Mouse (Mus musculus) cerebellum, postnatal 14 days (tissue): Measurements from ENCODE around the gene Map3k3.
"Not testable (repeated sequence)": the region's sequence is repeated elsewhere in the genome, so short reads cannot be mapped to it uniquely, and the experiment has no call there.

Experiments
- DNase-seq, 2 experiments: peaks; one replicate each; pipeline ENCODE4 v3.0.0; 2021; ENCODE audit warnings: mixed read lengths in 2 of 2

The Map3k3 gene

DNA sequence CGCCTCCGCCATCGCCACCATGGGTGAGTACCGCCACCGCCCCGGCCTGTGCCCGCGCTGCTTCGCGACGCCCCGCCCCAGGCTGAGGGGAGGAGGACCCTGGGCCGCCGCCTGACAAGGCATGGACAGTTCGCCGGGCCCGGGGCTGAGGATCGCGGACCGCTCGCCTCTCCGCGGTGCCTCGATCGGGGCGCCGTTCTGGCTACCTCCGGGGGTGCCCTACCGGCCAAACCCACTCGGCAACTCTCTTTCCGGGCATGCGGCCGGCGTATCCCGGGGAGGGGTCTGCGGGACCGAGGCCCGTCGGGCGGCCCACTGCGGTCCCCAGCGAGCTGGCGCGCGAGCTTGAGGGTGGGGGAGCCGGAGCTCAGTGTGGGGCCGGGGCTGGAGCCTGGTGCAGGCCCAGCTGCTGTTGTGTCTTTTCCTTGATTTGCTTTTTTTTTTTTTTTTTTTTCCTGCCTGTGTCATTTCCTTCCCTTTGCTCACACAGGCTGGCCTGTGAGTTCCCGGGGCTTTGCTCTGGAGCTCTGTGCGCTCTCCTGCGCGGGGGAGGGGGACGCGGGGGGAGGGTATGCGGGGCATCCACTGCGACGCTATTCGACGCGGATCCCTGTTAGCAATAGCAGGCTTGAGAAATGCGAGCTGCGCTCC is 623 bp downstream of the Map3k3 start:
- peak; percentile 80 to 81 for DNase-seq

DNA sequence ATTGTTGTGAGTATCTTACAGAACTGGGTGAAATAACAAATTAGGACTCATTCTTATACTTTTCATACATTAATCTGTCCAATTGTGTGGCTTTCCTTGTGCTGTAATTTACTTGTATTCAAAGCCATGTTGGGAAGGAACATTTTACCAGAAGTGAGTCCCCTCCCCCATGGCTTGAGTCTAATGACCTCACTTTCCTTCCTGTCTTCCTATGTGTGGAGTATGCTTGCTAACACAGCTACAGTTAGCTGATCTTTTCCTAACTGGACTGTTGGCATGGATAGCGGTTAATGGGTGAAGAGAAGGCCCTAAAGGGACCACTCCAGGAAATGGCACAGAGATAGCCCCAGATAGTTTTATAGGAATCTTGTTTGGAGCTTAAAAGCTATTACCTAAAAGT is 13.8 kb downstream of the Map3k3 start:
- no peak for DNase-seq

DNA sequence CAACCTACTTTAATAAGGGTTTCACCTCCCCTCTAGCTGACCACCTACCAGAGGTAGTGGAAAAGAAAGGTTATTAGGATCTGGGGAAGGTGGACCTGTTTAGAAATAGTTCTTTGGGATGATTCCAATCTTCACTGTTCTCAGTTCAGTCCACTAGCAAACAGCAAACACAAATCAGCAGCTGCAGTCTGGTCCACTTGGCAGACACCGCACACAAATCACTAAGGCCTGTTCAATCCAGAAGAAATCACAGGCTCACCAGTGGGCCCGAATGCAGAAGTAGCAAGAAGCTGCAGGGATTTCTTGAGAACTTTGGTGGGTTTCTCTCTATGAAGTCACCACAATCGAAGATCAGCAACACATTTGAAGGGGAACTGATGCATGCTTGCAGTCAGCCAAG is 18.5 kb downstream of the Map3k3 start:
- DNase-seq, result no peak

DNA sequence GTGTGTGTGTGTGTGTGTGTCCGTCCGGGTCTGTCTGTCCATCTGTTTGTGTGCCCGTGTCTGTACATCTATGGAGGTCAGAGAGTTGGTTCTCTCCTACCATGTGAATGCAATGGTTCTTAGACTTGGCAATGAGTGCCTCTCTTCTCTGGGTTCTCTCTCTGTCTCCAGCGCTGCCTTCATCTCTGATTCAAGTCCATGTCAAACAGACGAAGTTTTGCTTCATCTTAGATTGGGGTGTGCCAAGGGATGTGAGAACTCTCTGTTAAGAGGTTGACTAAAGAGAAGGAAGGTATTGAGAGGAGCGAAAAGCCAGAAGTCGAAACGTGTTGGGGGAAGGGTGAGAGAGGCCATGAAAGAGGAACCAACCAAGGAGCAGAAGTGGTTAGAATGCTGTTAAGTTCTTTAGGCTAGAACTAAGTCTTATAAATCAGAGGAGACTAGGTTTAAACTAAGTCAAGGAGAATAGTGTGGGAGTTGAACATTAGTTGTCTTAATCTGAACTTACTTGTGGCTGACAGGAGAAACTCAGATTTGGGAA is 21.7 kb downstream of the Map3k3 start:
- no peak for DNase-seq

DNA sequence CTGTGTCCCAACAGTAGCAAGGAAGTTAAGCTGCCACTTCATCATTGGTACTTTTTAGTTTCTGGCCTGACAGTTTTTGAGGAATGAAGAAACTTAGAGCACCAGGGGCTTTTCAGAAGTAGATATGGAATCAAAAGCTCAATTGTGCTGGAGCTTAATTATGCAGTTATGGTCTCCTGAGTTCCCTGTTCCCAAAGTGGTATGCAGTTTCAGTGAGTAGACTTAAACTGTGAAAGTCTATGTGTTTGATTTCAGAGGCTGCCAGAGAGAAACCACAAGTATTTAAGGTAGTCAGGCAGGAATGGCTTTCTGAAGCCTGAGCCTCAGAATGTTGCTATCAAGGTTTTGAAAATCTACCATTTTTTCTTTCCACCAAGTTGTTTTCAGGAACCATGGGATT is 27.3 kb downstream of the Map3k3 start:
- no peak for DNase-seq

DNA sequence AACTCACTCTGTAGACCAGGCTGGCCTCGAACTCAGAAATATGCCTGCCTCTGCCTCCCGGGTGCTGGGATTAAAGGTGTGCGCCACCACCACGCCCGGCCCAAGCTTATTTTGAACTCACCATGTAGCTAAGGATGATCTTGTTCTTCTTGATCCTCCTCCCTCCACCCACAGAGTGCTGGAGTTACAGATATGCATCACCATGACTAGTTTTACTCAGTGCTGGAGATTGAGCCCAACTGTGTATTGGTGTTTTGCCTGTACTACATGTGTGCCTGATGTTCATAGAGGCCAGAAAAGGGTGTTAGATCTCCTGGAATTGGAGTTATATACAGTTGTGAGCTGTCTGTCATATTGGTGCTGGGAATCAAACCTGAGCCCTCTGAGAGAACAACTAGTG is 37.8 kb downstream of the Map3k3 start:
- no peak for DNase-seq

DNA sequence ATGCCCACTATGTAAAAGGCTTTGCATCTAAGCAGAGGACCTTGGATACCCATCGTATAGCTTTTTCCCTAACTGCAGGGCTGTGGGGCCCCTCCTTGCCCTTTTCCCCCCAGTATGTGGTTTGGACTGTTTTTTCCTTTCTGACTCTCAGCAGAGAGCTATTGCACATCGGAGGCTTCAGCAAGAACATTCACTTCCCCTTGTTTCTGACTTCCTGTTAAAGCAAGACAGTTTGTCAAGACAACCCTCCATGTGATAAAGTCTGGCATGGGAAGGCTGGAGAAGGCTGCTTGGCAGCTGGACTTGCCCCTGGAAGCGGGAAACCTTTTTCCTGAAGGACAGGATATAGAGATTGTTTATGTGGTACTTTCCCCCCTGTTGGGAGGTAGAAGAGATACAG is 38.3 kb downstream of the Map3k3 start:
- DNase-seq, result no peak

DNA sequence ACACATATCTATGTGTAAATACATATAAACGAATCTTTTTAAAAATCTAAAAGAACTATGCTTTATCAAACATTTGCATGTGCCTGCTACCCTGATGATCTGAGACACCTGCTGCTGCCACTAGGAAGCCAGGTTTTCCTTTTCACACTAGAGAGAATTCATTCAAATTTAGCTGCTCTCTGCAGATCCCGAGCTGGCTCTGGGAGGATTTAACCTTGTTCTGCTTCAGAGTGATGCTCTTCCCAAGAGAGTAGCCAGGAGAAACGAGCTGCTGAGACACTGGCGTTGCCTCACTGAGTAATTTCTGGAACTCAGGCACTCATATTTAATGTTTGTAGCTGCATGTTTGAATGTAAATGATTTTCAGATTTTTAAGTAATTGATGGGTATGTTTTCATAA is 40.4 kb downstream of the Map3k3 start:
- DNase-seq, result no peak

DNA sequence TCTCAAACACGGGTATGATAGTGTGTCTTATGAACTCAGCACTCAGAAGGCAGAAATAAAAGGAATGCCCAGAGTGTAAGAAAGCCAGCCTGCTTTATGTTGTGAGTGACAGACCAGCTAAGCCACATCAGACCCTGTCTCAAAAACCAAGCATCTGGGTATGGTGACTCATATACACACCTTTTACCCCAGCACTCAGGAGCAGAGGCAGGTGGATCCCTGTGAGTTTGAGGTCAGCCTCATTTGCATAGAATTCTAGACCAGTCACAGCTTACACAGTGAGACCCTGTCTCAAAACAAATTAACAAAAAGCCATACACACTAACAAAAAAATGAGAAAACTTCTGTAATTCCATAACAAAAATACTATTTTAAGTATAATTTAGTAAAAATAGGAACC is 41.4 kb downstream of the Map3k3 start:
- no peak for DNase-seq

DNA sequence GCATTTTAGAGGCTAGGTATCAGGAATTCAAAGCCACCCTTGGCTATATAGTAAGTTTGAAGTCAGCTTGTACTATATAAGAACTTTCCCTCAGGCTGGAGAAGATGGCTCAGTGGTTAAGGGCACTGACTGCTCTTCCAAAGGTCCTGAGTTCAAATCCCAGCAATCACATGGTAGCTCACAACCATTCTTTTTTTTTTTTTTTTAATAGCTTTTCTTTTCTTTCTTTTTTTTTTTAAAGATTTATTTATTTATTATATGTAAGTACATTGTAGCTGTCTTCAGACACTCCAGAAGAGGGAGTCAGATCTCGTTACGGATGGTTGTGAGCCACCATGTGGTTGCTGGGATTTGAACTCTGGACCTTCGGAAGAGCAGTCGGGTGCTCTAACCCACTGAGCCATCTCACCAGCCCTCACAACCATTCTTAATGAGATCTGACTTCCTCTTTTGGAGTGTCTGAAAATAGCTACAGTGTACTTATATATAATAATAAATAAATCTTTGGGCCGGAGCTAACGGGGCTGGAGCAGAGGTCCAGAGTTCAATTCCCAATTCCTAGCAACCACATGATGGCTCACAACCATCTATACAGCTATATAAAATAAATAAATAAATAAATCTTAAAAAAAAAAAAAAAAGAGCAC is 42.4 kb downstream of the Map3k3 start:
- DNase-seq, result not testable (repeated sequence)

DNA sequence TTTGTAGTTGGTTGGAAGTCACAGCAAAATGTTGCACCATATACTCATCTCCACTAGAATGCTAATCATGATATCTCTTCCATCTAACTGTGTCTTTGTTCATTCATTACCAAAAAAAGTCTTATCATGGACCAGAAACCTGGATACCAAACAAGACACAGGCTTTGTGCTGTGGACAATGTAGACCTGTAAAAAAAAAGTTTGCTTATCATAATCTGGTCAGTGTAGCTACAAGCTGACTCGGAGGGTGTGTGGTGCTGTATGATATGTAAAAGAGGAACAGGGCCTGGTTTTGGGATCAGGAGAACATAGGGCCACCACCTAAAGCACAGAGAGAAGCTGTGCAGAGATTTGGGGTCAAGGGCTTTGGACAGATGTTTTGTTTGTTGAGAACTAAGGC is 45.1 kb downstream of the Map3k3 start:
- DNase-seq, result no peak

DNA sequence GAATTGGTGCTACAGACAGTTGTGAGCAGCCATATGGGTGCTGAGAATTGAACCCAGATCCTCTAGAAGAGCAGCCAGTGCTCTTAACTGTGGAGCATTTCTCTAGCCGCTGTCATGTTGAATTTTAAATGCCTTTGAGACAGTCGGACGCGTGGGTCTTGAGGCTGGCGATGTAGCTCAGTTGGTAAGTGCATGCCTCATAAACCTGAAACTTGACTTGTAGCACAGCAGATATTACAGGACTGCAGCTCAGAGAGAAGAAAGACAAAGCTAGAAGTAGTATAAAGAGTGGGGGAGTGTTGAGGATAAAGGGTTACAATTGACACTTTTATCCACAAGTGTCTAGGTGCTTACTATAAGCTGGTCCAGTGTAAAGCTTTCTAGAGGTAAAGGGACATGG is 48.1 kb downstream of the Map3k3 start:
- no peak for DNase-seq

DNA sequence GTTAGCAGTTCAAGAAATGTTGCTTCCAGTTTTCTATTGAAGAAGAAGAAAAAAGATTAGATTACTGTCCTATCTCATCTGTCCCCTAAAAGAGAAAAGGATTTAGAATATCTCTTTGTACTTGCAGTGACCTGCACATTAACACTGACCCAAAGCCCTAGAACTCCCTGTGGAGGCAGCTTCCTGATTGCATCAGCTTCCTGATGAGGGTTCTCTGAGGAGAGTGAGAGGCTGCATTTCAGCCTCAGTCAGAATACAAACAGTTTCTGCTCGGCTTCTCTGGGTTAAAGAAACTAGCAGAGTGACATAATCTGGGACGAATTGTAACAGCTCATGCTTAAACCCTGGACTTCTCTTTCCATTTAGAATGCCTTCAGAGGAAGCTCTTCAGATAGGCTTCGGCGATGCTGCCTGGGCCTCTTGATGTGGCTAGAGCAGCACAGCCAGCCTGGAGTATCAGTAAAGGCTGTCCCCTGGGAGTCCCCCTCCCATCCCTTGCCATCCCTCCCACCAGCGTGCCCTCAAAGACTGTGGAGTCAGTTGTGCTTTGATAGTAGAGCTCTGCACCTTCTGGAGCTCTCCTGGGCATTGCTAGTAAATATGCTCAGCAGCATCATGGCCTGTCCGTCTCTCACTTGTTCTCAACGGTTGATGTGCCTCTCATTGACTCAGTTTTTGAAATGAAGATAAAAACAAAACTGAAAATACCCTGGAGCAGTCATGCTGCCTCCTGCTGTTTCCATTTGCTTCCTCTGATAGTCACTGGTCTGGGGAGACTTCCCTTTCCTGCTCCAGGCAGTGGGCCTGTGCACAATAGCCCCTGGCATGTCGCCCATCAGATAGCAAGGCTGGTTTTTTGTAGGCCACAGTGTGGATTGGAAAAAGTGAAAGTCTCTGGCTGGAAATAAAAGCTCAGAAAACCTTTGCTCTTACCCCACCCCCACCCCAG is 50.4 kb downstream of the Map3k3 start:
- DNase-seq, result peak; percentile 59 to 63

DNA sequence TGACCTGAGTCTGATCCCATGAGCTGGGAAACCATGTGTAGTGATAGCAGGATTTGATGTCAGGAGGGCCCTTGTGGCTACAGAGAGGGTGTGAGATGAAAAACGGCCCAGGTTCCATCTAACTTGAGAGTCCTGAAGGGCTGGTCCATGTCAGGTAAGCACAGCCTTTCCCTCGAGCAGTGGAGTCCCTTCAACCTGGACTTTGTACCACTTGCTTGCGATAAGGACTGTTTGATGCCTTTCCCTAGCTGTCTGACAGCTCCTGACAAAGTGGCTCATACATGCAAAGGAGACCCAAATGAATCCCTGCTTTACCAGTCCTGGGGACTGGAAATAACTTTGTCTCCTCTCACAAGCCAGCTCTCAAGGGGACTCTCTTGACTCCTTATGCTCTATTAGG is 66.8 kb downstream of the Map3k3 start:
- DNase-seq, result no peak

DNA sequence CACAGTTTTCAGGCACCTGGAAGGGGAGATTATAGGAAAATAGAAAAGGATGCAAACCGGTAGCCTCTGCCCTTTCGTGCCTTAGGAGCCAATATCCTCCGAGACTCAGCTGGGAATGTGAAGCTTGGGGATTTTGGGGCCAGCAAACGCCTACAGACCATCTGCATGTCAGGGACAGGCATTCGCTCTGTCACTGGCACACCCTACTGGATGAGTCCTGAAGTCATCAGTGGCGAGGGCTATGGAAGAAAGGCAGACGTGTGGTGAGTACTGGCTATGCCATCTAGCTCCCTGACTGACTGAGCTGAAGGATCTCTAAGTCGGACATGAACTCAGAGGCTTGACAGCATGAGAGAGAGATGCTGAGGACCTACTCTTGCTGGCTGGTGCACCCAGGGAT is 67.7 kb downstream of the Map3k3 start:
- DNase-seq, result no peak

DNA sequence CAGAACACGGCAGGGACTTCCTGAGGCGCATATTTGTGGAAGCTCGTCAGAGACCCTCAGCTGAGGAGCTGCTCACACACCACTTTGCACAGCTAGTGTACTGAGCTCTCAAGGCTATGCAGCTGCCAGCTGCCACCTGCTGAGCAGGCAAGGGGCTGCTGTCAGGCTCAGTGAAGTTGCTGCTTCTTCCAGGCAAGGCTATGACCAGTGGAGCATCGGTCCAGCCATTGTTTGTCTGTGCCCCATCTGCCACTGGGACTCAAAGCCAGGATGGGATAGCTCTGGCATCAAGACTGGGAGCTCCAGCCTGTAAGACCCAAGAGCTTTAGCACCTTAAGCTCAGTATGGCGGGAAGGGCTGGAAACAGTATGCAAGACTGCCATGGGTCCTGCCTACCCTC is 69.7 kb downstream of the Map3k3 start:
- peak; percentile 27 to 34 for DNase-seq

DNA sequence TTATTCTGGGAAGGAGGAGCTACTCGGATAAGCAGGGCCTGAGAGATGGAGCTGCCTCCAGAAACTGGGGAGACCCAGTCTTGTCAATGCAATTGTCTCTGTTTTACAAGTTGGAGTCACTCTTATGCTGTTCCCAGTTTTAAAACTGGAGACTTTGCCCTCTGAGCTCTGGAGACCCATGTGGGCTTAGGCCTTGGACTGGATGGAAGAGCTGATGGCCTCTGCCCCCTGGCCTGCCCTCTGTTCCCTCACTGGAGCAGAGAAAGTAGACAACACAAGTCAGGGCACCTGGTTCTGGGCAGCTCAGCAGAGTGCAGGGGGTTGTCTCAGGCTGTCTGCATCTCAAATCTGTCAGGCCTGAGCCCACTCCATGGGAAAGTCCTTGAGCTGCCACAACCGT is 70.4 kb downstream of the Map3k3 start:
- no peak for DNase-seq

DNA sequence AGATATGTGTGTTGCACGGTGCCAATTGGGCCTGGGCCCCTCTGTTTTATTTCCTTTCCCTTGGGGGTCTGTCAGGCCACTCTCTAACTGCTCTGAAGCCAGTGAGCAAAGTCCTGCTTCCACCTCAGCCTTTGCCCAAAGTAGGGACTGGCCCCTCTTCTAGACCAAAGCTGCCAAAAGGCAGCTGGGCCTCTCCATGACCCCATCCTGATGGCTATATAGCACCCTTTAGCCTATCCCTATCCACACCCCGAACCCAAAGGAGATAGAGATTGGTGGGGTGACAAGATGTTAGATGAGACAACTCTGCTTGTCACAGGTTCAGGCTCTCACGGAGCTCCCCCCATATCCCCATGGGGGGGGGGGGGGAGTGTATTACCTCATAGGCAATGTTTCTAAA is 71.3 kb downstream of the Map3k3 start:
- DNase-seq, result no peak

DNA sequence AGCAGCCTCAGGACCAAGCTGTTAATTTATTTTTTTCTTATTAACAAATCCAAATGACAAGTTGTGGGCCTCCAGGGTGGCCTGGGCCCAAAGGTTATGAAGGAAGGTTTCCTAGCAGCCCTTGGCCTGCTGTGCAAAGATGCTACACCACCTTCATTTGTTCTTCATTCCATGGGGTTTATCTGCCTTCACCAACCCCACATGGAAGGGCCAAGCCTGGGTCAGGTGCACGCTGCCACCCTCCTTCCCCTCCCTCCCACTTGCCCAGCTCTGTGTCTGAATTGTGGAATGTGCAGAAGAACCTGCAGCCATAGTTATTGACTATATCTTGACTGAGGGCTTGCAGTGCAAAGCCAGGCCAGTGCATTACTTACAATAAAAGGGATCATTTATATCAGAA is 71.8 kb downstream of the Map3k3 start:
- DNase-seq, result no peak

DNA sequence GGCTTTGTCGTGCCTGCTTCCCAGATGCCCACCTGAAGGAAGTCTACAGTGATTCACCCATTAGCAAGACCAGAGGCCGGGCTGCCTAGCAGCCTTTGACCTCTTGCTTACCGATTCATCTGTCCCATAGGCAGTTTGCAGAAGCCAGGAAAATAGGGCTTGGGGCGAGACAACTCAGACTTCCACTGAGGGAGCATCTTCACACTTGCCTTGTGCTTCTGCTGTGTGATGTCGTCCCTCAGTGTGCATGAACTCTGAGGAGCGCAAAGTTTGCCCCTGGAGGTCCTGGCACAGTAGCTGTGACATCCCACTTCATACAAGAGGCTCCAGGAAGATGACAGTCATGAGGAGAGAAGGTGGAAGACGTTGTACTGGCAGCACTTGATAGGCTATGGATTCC is 72.7 kb downstream of the Map3k3 start:
- DNase-seq, result no peak

DNA sequence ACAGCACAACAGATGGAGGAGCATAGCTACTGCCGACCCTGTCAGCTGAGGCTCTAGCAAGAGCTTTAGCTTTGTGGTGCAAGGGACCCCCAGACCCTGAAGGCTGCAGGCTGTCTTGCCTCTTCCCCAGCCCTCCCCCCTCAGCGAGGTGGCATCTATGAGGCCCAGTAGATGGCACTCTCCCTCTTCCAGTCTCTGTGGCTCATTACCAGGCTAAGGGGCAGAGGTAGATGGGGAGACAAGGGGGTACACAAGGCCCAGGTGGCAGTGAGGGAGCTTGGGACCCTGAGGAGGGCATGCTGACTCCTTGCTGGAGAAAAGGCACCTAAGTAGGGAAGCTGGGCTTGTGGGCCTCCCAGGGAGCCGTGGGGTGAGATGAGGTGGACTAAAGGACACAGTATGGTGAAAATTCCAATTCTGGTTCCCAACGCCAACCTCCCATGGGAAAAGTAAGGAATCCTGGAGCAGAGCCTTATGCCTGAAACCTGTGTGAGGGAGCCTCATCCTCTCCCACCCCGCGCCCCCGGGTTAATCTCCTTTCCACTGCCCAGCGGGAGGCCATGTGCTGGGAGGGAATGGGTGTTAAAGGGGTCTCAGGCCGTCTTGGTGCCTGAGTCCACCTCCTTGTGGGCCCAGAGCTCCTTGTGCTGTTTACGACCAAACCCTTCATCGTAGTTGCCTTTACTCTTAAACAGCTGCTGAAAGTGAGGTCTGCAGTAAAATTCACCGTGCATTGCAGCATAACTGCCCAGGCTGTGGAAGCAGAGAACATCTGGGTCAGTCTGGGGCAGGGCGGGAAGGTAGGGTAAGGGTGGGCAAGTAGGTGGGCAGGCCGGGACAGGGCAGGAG is 73.9 kb downstream of the Map3k3 start:
- peak; percentile 41 to 55 for DNase-seq

DNA sequence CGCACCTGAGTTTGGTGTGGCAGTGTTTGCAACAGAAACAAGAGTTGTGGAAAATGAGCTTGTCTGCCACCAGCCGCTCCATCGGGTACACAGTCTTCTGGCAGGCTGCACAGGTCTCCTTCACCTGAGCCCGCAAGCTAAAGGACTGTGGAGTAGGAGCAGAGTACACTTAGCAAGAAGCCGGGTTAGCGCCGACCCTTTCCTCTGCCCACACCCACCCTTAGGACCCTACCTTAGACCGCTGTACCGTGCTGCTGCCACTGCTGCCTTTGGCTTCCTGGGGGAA is 74.5 kb downstream of the Map3k3 start:
- DNase-seq, result no peak
